Mouse (Mus musculus): ENCODE data around the gene Pigl. TPM values are rescaled to one million over a fixed set of nuclear protein-coding genes. Genes with fewer than 3 reads are reported as not detected.

The Pigl gene
- polyA plus RNA-seq, 1 experiment, result 7.7 TPM

- no peak overlapping the region for H3K27ac ChIP-seq (ENCODE audit: insufficient read depth, low read length)
- H3K4me1 ChIP-seq (ENCODE audit: control insufficient read depth, insufficient read depth, low read length), result no peaks in the 10 kb centered on the region
- H3K27me3 ChIP-seq (ENCODE audit: control insufficient read depth, insufficient read depth, low read length), result no peaks in the 10 kb centered on the region
- peak in 1 of 2 experiments; percentile 40 for DNase-seq
- TF ChIP-seq CTCF (IDR thresholded peaks at IDR 0.05; ENCODE audit: borderline replicate concordance, insufficient read depth, low read depth, low read length), result no peak
- no peak for TF ChIP-seq POLR2A (IDR thresholded peaks at IDR 0.05; ENCODE audit: borderline replicate concordance, insufficient read depth, low read length)
- no peak overlapping the region for H3K4me3 ChIP-seq (replicated peaks; ENCODE audit: insufficient read depth, low read depth, low read length)
These were observed 97.7 kb downstream of the Pigl start for GRCm38 (mm10) chr11:62555896-62556412.

GRCm38 (mm10) chr11:62557205-62557604, 98.9 kb downstream of the Pigl start:
- no peaks in the 10 kb centered on the region for H3K27me3 ChIP-seq (ENCODE audit: control insufficient read depth, insufficient read depth, low read length)
- H3K4me3 ChIP-seq (replicated peaks; ENCODE audit: insufficient read depth, low read depth, low read length), result no peak overlapping the region
- H3K4me1 ChIP-seq (ENCODE audit: control insufficient read depth, insufficient read depth, low read length), result no peaks in the 10 kb centered on the region
- no peak overlapping the region for H3K27ac ChIP-seq (ENCODE audit: insufficient read depth, low read length)
- WGBS, result 71% methylated on average over 5 of the region's 5 CpGs
- TF ChIP-seq POLR2A (IDR thresholded peaks at IDR 0.05; ENCODE audit: borderline replicate concordance, insufficient read depth, low read length) (no peak), CTCF (IDR thresholded peaks at IDR 0.05; ENCODE audit: borderline replicate concordance, insufficient read depth, low read depth, low read length) (no peak)
- DNase-seq, result no peak

- no peak overlapping the region for H3K4me3 ChIP-seq (replicated peaks; ENCODE audit: insufficient read depth, low read depth, low read length)
- no peak overlapping the region for H3K27ac ChIP-seq (ENCODE audit: insufficient read depth, low read length)
- no peak for DNase-seq
- no peaks in the 10 kb centered on the region for H3K4me1 ChIP-seq (ENCODE audit: control insufficient read depth, insufficient read depth, low read length)
- WGBS, result 80% methylated on average over 2 of the region's 2 CpGs
- H3K27me3 ChIP-seq (ENCODE audit: control insufficient read depth, insufficient read depth, low read length), result no peaks in the 10 kb centered on the region
- TF ChIP-seq CTCF (IDR thresholded peaks at IDR 0.05; ENCODE audit: borderline replicate concordance, insufficient read depth, low read depth, low read length) (no peak), POLR2A (IDR thresholded peaks at IDR 0.05; ENCODE audit: borderline replicate concordance, insufficient read depth, low read length) (no peak)
These were observed 99.9 kb downstream of the Pigl start for GRCm38 (mm10) chr11:62558152-62558551.

- no peaks in the 10 kb centered on the region for H3K27me3 ChIP-seq (ENCODE audit: control insufficient read depth, insufficient read depth, low read length)
- TF ChIP-seq CTCF (IDR thresholded peaks at IDR 0.05; ENCODE audit: borderline replicate concordance, insufficient read depth, low read depth, low read length), result no peak
- no peak for TF ChIP-seq POLR2A (IDR thresholded peaks at IDR 0.05; ENCODE audit: borderline replicate concordance, insufficient read depth, low read length)
- H3K27ac ChIP-seq (ENCODE audit: insufficient read depth, low read length), result no peak overlapping the region
- 66% methylated on average over 6 of the region's 6 CpGs for WGBS
- H3K4me1 ChIP-seq (ENCODE audit: control insufficient read depth, insufficient read depth, low read length), result no peaks in the 10 kb centered on the region
- no peak for DNase-seq
- H3K4me3 ChIP-seq (replicated peaks; ENCODE audit: insufficient read depth, low read depth, low read length), result no peak overlapping the region
These were observed 100.8 kb downstream of the Pigl start for GRCm38 (mm10) chr11:62558961-62559646.

GRCm38 (mm10) chr11:62560463-62561016, 102.3 kb downstream of the Pigl start:
- H3K4me3 ChIP-seq (replicated peaks; ENCODE audit: insufficient read depth, low read depth, low read length), result peak overlapping the region; percentile 49
- H3K4me1 ChIP-seq (ENCODE audit: control insufficient read depth, insufficient read depth, low read length), result no peaks in the 10 kb centered on the region
- TF ChIP-seq CTCF (IDR thresholded peaks at IDR 0.05; ENCODE audit: borderline replicate concordance, insufficient read depth, low read depth, low read length) (no peak), POLR2A (IDR thresholded peaks at IDR 0.05; ENCODE audit: borderline replicate concordance, insufficient read depth, low read length) (no peak)
- H3K27me3 ChIP-seq (ENCODE audit: control insufficient read depth, insufficient read depth, low read length), result no peaks in the 10 kb centered on the region; the same call in 1 of the 2 replicates
- 35% methylated on average over 43 of the region's 43 CpGs for WGBS
- DNase-seq, result no peak
- no peak overlapping the region for H3K27ac ChIP-seq (ENCODE audit: insufficient read depth, low read length)

GRCm38 (mm10) chr11:62563590-62563989, 105.3 kb downstream of the Pigl start:
- Histone ChIP-seq H3K27me3 (ENCODE audit: control insufficient read depth, insufficient read depth, low read length) (no peaks in the 10 kb centered on the region; the same call in 1 of the 2 replicates), H3K4me1 (ENCODE audit: control insufficient read depth, insufficient read depth, low read length) (no peaks in the 10 kb centered on the region), H3K4me3 (replicated peaks; ENCODE audit: insufficient read depth, low read depth, low read length) (no peak overlapping the region), H3K27ac (ENCODE audit: insufficient read depth, low read length) (no peak overlapping the region)
- DNase-seq, result no peak
- 90% methylated on average over 2 of the region's 2 CpGs for WGBS
- TF ChIP-seq POLR2A (IDR thresholded peaks at IDR 0.05; ENCODE audit: borderline replicate concordance, insufficient read depth, low read length), result no peak
- TF ChIP-seq CTCF (IDR thresholded peaks at IDR 0.05; ENCODE audit: borderline replicate concordance, insufficient read depth, low read depth, low read length), result no peak

Other genes with a start within 250 kb of the Pigl start
- gene Adora2b, start 209.5 kb upstream of the Pigl start, polyA plus RNA-seq (2012; rRNA removed), result 6.4 and 7.7 TPM in 2 replicates
- gene Zswim7, start 177.1 kb upstream of the Pigl start, polyA plus RNA-seq (2012; rRNA removed), result 24.3 and 31.8 TPM in 2 replicates
- 39.8 and 40.1 TPM in 2 replicates for gene Ttc19, start 177.0 kb upstream of the Pigl start, polyA plus RNA-seq (2012; rRNA removed)
- 132 and 153 TPM in 2 replicates for gene Ncor1, start 81 bp downstream of the Pigl start, polyA plus RNA-seq (2012; rRNA removed)
- 46.7 and 52.4 TPM in 2 replicates for gene Cenpv, start 80.8 kb downstream of the Pigl start, polyA plus RNA-seq (2012; rRNA removed)
- gene Ubb, start 92.7 kb downstream of the Pigl start, polyA plus RNA-seq (2012; rRNA removed), result 3,782 and 4,320 TPM in 2 replicates
- gene Trpv2, start 116.0 kb downstream of the Pigl start, polyA plus RNA-seq (2012; rRNA removed), result 22.0 and 23.7 TPM in 2 replicates
- 5.9 and 6.5 TPM in 2 replicates for gene Lrrc75a, start 190.1 kb downstream of the Pigl start, polyA plus RNA-seq (2012; rRNA removed)
- gene Mmgt2, start 190.2 kb downstream of the Pigl start, polyA plus RNA-seq (2012; rRNA removed), result 19.8 and 28.0 TPM in 2 replicates

All from cerebellum, adult 2 months (tissue).